Mouse (Mus musculus) lung, postnatal 4 days (tissue): ENCODE results near the gene Gpr146.

Experiments
- DNase-seq, 2 experiments: peaks; one replicate each; pipeline ENCODE4 v3.0.0; 2021

The Gpr146 gene

GRCm38 (mm10) chr5:139433842-139434568, 56.5 kb downstream of the Gpr146 start:
- DNase-seq: no peak

- no peak for DNase-seq
Observed at GRCm38 (mm10) chr5:139434940-139435339, 57.4 kb downstream of the Gpr146 start.

GRCm38 (mm10) chr5:139437769-139438168, 60.3 kb downstream of the Gpr146 start:
- no peak for DNase-seq

GRCm38 (mm10) chr5:139438440-139438839, 60.9 kb downstream of the Gpr146 start:
- DNase-seq: no peak

GRCm38 (mm10) chr5:139440451-139440850, 63.0 kb downstream of the Gpr146 start:
- DNase-seq: no peak

- no peak for DNase-seq
Observed at GRCm38 (mm10) chr5:139440926-139441725, 63.6 kb downstream of the Gpr146 start.

- DNase-seq: no peak
Observed at GRCm38 (mm10) chr5:139441726-139442018, 64.2 kb downstream of the Gpr146 start.

- DNase-seq: no peak
Observed at GRCm38 (mm10) chr5:139442428-139442827, 64.9 kb downstream of the Gpr146 start.

GRCm38 (mm10) chr5:139442962-139443361, 65.5 kb downstream of the Gpr146 start:
- no peak for DNase-seq

GRCm38 (mm10) chr5:139445258-139445657, 67.8 kb downstream of the Gpr146 start:
- DNase-seq: peak in 1 of 2 experiments; percentile 35
